Mouse (Mus musculus) heart, postnatal 0 days (tissue): ENCODE measurements at regions not wholly inside any gene's neighbourhood (a gene's known extent, or its start where the extent isn't known, plus 50 kb on each side); places are given as distances from the start of the nearest gene placed in this dataset.

ENCODE experiments used
- ATAC-seq: fragments of 200-750 bp; cut with Nextera tagmentation; 2 replicates; pipeline ENCODE4 v1.8.0; 2017; ENCODE audit warnings: low read depth, moderate number of reproducible peaks, moderate library complexity; ENCODE audit not compliant: insufficient read depth
- DNase-seq: peaks from one replicate; pipeline ENCODE4 v3.0.0-alpha.2; 2016; ENCODE audit warnings: low spot score
- H3K27ac ChIP-seq: fragments of 300-500 bp; sonication (generic); 2 replicates; pipeline ENCODE4 v1.5.1; 2014; ENCODE audit warnings: low read depth, mild to moderate bottlenecking
- H3K27me3 ChIP-seq: fragments of 300-500 bp; sonication (generic); 2 replicates; pipeline ENCODE4 v1.6.1; 2014; ENCODE audit warnings: low read length, mixed read lengths; ENCODE audit not compliant: control insufficient read depth, insufficient read depth
- H3K36me3 ChIP-seq: fragments of 300-500 bp; sonication (generic); replicated peaks from 2 replicates; pipeline ENCODE4 v1.6.1; 2014; ENCODE audit warnings: low read length, mixed read lengths; ENCODE audit not compliant: control insufficient read depth, insufficient read depth
- H3K4me1 ChIP-seq: fragments of 300-500 bp; sonication (generic); 2 replicates; pipeline ENCODE4 v1.6.1; 2014; ENCODE audit warnings: antibody characterized with exemption; ENCODE audit not compliant: control insufficient read depth, insufficient read depth
- H3K4me2 ChIP-seq: fragments of 300-500 bp; sonication (generic); 2 replicates; pipeline ENCODE4 v1.6.1; 2014; ENCODE audit warnings: low read depth, mild to moderate bottlenecking, low read length, moderate library complexity
- H3K4me3 ChIP-seq: fragments of 300-500 bp; sonication (generic); 2 replicates; pipeline ENCODE4 v1.5.1; 2014; ENCODE audit warnings: low read depth, low read length
- H3K9ac ChIP-seq: fragments of 300-500 bp; sonication (generic); replicated peaks from 2 replicates; pipeline ENCODE4 v1.6.1; 2014; ENCODE audit warnings: low read depth, low read length, mixed read lengths
- H3K9me3 ChIP-seq: fragments of 300-500 bp; sonication (generic); replicated peaks from 2 replicates; pipeline ENCODE4 v1.6.1; 2016; ENCODE audit warnings: low read length; ENCODE audit not compliant: control insufficient read depth
- CTCF ChIP-seq: IDR thresholded peaks from 2 replicates; pipeline ENCODE4 v1.5.1; 2016; ENCODE audit warnings: antibody characterized with exemption, control low read depth, low read depth
- EP300 ChIP-seq: IDR thresholded peaks from 2 replicates; pipeline ENCODE4 v1.6.1; 2016; ENCODE audit warnings: antibody characterized with exemption, low read depth
- WGBS: fragments of 180-500 bp; shearing (Covaris S2); extraction: QIAGEN DNeasy Blood & Tissue Kit; methylation state at CpG from one replicate; pipeline ENCODE4 v1.1.7; 2014; 5-methylcytosine and 5-hydroxymethylcytosine counted together

DNA sequence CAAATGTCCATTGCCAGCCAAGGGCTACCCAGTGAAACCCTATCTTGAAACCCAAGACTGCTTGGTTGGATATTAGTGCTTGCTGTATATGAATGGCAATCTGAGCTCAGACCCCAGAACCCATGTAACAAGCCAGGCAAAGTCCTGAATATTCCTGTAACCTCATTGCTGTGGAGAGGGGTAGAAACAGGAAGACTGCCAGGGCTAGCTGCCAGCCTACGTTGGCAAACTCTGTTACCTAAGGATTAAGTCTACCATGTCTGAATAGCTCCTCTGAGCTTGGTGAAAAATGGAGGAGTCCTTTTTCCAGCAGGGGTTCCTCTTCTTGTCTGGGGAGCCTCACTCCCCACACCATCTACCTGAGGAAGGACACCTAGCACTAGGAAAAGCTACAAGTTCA, 96.4 kb upstream of the E030018B13Rik start:
- 61% methylated on average over 1 of the region's 1 CpGs for WGBS

DNA sequence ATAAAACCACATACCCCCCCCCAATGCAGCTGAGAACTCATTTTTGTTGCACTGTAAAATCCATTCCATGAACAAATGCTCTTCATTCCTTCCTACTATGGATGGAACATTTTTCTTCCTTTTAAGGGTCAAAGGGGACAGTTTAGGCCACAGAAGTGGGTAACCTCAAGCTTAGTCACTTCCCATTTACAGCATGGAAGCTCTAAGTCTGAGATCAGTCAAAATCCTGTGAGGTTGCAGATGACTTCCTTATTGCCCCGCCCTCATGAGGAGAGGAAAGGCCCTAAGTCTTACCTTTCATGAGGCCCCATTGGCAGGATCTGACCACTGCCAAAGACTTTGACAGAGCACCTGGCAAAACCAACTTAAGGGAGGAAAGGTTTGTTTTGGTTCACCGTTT, 94.7 kb upstream of the E030018B13Rik start:
- DNase-seq (no peak), ATAC-seq (no peak)
- Histone ChIP-seq H3K9ac (no peak overlapping the region), H3K9me3 (no peaks in the 10 kb centered on the region), H3K4me3 (no peak overlapping the region), H3K4me1 (0 out of 2 replicates have a peak, but pooled peaks cover 2% of the 10 kb centered on the region), H3K27ac (no peak overlapping the region), H3K4me2 (no peak overlapping the region), H3K27me3 (no peaks in the 10 kb centered on the region), H3K36me3 (no peaks in the 10 kb centered on the region)
- 60% methylated on average over 2 of the region's 2 CpGs for WGBS
- no peak for TF ChIP-seq CTCF
- no peak for TF ChIP-seq EP300

More for the DNA sequence above, 96.4 kb upstream of the E030018B13Rik start:
- ATAC-seq (no peak), DNase-seq (no peak)
- Histone ChIP-seq H3K27me3 (no peaks in the 10 kb centered on the region), H3K4me3 (no peak overlapping the region), H3K27ac (no peak overlapping the region), H3K9ac (no peak overlapping the region), H3K36me3 (no peaks in the 10 kb centered on the region), H3K9me3 (no peaks in the 10 kb centered on the region), H3K4me2 (no peak overlapping the region), H3K4me1 (peaks cover 9% of the 10 kb centered on the region)
- TF ChIP-seq CTCF (no peak), EP300 (no peak)

DNA sequence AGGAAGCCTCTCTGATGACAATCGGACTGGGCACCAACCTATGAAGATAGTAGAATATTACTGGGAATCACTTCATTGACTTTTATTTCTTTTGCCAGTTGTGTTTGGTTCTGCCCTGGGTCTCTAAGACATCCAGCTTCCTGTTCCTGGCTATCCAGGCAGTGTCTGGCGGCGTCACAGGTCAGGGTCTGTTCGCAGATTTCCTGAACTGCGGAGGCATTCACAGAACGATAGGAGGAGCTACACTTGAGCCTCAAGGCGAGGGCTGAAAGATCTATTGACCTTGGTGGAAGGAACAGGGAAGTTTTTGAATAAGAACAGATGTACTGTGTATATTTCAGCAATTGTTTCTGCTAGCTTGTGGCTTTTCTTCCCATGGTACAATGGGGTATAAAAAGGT, 92.6 kb upstream of the E030018B13Rik start:
- peak; percentile 31 for DNase-seq
- H3K36me3 ChIP-seq, result no peaks in the 10 kb centered on the region
- no peak; the same call in 1 of the 2 replicates for ATAC-seq
- H3K4me1 ChIP-seq, result no peaks in the 10 kb centered on the region
- H3K27me3 ChIP-seq, result no peaks in the 10 kb centered on the region
- no peak overlapping the region for H3K4me3 ChIP-seq
- TF ChIP-seq EP300, result no peak
- TF ChIP-seq CTCF, result peak; percentile 18; the same call in 1 of the 2 replicates
- H3K9me3 ChIP-seq, result no peaks in the 10 kb centered on the region
- 41% methylated on average over 7 of the region's 7 CpGs for WGBS
- H3K27ac ChIP-seq, result no peak overlapping the region
- H3K9ac ChIP-seq, result no peak overlapping the region
- H3K4me2 ChIP-seq, result no peak overlapping the region

DNA sequence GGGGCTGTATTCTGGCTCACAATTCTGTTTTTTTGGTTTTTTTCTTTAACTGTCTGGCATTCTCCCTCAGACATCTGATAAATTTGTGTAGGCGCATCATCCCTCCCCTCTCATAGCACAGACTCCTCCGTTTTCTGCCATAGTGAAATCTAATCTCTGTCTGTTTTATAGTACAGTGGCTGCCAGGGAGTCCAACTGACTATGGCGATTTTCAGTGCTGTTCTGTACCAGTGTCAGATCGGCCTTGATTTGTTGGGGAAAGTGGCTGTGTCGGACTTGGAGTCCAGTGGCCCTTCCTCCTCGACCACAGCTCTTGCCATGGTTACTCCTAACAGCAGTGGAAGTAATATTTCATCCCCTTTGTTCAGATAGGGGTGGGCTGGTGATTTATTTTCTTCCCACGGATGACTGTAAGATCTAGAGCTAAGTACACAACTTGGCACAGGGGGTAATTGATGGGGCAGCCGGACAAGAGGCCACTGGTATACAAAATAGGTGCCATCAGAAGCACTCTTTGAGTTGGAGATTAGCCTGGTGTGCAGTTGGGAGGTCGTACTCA, 87.2 kb upstream of the E030018B13Rik start:
- no peak overlapping the region for H3K4me3 ChIP-seq
- ATAC-seq, result no peak
- 69% methylated on average over 9 of the region's 9 CpGs for WGBS
- H3K27ac ChIP-seq, result no peak overlapping the region
- H3K4me1 ChIP-seq, result no peaks in the 10 kb centered on the region
- no peak for DNase-seq
- H3K4me2 ChIP-seq, result no peak overlapping the region
- no peaks in the 10 kb centered on the region for H3K36me3 ChIP-seq
- H3K9me3 ChIP-seq, result no peaks in the 10 kb centered on the region
- no peaks in the 10 kb centered on the region for H3K27me3 ChIP-seq
- TF ChIP-seq CTCF (no peak), EP300 (no peak)
- no peak overlapping the region for H3K9ac ChIP-seq

DNA sequence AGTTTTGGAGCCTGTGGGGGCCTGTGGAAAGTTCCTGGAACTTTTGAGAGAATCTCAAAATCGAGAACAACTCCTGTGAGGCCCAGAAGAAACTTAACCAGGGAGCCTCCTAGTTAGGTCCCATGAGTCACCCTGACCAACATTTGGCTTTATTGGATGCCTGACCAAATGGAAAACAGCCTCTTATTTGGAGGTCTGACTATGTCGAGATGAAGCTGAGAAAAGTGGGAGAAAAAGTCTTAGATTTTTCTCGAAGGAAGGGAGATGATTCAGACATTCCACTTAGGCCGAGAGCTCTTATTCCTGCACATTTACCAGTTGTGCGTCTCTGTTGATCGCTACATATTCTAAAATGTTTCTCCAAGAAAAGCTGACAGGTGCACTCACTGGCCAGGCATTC, 83.0 kb upstream of the E030018B13Rik start:
- H3K4me1 ChIP-seq, result no peaks in the 10 kb centered on the region
- ATAC-seq (no peak), DNase-seq (no peak)
- no peak overlapping the region for H3K27ac ChIP-seq
- 71% methylated on average over 6 of the region's 6 CpGs for WGBS
- no peak overlapping the region for H3K4me2 ChIP-seq
- no peak overlapping the region for H3K9ac ChIP-seq
- H3K9me3 ChIP-seq, result no peaks in the 10 kb centered on the region; the same call in 1 of the 2 replicates
- H3K27me3 ChIP-seq, result no peaks in the 10 kb centered on the region
- no peak overlapping the region for H3K4me3 ChIP-seq
- TF ChIP-seq EP300, result no peak
- TF ChIP-seq CTCF, result no peak
- H3K36me3 ChIP-seq, result no peaks in the 10 kb centered on the region

DNA sequence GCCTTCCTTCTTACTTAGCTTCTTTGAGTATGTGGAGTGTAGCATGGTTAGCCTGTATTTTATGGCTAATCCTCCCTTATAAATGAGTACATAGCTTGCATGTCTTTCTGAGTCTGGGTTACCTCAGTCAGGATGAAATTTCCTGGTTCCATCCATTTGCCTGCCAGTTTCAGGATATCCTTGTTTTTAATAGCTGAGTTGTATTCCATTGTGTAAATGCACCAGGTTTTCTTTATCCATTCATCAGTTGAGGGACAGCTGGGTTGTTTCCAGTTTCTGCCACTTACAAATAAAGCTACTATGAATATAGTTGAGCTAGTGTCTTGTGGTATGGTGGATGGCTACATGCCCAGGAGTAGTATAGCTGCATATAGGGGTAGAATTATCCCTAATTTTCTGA, 80.7 kb upstream of the E030018B13Rik start:
- Histone ChIP-seq H3K4me3 (no peak overlapping the region), H3K9me3 (no peaks in the 10 kb centered on the region; the same call in 1 of the 2 replicates), H3K4me2 (no peak overlapping the region), H3K27ac (no peak overlapping the region), H3K4me1 (no peaks in the 10 kb centered on the region), H3K27me3 (no peaks in the 10 kb centered on the region), H3K36me3 (no peaks in the 10 kb centered on the region), H3K9ac (no peak overlapping the region)
- TF ChIP-seq EP300, result no peak
- TF ChIP-seq CTCF, result no peak
- DNase-seq (no peak), ATAC-seq (no peak)
